Mouse (Mus musculus) cerebellum, adult 9-11 months (tissue): Measurements from ENCODE around the gene Arhgdia.
"Not testable (repeated sequence)": the region's sequence is repeated elsewhere in the genome, so short reads cannot be mapped to it uniquely, and the experiment has no call there.

Source experiments
- DNase-seq: peaks from one replicate; pipeline ENCODE4 v3.0.0; 2022

Arhgdia gene

GRCm38 (mm10) chr11:120613481-120613972 lies 32.1 kb upstream of the Arhgdia start:
- peak; percentile 64 for DNase-seq

GRCm38 (mm10) chr11:120612763-120613162 lies 31.3 kb upstream of the Arhgdia start:
- DNase-seq, result peak; percentile 95

DNA sequence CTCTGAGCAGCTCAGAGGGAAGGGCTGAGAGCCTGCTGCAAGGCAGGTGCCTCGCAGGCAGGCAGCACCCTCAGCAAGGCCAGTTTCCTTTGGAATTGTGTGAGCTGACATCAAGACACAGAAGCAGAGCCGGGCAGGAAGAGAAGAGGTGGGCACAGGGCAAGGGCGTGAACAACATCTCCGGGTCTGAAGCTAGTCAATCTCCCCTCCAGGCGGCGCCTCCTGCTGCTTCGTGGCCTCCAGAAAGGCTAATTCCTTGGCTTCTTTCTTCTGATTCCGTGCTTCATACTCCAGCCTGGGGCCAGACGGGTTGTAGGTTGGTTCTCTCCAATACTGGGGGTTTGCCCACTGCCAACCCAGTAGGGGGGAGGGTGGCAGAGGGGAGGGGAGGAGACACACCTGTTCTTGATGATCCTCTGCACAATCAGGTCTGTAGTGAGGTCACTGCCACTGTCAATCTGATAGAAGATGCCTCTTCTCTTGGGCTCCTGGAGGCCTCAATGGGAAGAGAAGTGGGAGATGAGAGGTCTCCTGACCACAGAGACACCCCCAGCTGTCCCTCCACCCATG lies 29.1 kb upstream of the Arhgdia start:
- DNase-seq, result peak; percentile 45

- no peak for DNase-seq
Measured at GRCm38 (mm10) chr11:120609250-120609649, 27.8 kb upstream of the Arhgdia start.

DNA sequence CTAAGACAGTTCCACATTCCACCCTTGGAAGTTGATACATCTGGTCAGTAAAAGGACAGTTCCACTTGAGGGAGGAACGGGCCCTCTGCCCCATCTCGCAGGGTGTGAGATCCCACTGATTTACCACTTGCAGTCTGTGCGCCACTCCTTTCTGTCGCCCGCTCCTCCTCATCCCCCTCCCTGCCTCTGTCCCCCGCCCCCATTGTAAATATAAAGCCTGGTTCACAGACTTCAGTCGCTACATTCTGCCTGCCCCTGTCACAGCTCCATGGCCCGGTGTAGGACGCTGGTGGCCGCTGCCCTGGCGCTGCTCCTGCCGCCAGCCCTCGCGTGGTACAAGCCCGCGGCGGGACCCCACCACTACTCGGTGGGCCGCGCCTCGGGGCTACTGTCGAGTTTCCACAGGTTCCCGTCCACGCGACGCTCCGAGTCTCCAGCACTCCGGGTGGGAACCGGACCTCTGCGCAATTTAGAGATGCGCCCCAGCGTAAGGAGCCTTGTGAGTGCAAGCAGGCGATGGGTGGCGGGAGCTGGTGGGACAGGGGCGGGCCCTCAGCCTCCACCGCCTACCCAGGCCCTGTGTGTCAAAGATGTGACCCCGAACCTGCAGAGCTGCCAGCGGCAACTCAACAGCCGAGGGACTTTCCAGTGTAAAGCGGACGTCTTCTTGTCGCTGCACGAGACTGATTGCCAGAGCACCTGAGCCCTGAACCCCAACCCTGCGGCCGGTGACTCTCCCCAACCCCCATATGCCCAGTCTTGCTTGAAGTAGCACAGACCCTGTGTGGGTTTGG lies 27.0 kb upstream of the Arhgdia start, which contains the start of gene Npb:
Gene Npb (plus strand): TSS at position 237 of the 794 bp plus-strand sequence.
- no peak for DNase-seq

DNA sequence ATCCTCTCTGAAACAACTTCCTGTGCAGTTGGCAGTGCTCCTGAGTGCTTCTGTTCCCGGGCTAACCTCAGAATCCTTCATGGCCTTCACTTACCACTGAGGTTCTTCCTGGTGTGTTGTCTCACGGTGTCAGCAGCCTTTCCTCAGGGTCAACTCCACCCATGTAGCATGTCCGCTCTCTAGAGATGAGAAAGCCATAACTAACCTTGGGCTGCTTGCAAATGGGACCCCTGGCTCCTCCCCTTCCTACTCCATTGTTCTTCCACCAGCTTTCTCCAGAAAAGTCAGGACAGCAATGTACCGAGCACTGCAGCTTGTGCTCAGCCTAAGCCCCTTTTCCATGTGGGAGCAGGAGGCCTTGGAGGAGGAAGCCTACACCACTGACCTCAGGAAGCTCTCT lies 25.3 kb upstream of the Arhgdia start:
- DNase-seq, result no peak

- DNase-seq, result no peak
Measured at GRCm38 (mm10) chr11:120605667-120606066, 24.2 kb upstream of the Arhgdia start.

GRCm38 (mm10) chr11:120603545-120603944 lies 22.1 kb upstream of the Arhgdia start:
- DNase-seq, result no peak

GRCm38 (mm10) chr11:120600716-120601115 lies 19.3 kb upstream of the Arhgdia start:
- DNase-seq, result no peak

- no peak for DNase-seq
Measured at GRCm38 (mm10) chr11:120598990-120599549, 17.6 kb upstream of the Arhgdia start.

- peak; percentile 93 for DNase-seq
Measured at GRCm38 (mm10) chr11:120598283-120598989, 17.0 kb upstream of the Arhgdia start, which contains the start of the genes Alyref and Anapc11. Gene Alyref (minus strand): TSS chr11:120598365. Gene Anapc11 (plus strand): TSS chr11:120598421.

GRCm38 (mm10) chr11:120597240-120598235 lies 16.1 kb upstream of the Arhgdia start:
- DNase-seq, result no peak

DNA sequence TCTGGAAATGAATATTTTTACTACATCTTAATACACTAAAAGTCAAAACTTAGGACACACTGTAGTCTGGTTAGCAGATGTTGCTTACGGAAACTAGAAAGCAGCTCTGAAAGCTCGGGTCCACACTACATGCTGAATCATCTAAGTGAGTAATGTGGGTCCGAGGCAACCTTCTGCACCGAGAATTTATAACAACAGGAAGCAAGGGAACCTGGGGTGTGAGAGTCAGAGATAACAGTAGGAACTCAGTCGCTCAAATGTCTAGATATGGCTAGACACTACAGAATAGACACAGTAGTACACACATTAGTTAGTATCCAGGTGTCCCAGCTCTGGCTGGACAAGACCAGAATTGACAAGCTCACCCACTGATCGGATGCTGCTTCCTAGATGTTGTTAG lies 7.1 kb upstream of the Arhgdia start:
- DNase-seq, result no peak

DNA sequence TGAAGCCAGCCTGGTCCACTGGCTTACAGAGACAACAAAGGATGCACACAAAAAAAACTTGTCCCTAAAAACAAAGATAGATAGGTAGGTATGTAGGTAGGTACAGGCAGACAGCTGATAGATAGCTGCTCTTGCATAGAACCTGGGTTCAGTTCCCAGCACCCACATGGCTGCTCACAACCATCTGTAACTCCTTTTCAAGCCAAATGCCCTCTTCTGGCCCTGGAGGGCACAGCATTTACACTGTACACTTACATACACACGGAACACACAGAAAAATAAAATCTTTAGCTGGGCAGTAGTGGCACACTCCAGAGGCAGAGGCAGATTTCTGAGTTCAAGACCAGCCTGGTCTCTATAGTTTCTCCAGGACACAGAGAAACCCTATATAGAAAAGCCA lies 2.5 kb upstream of the Arhgdia start:
- no peak for DNase-seq

GRCm38 (mm10) chr11:120582982-120583293 lies 1.5 kb upstream of the Arhgdia start:
- not testable (repeated sequence) for DNase-seq

DNA sequence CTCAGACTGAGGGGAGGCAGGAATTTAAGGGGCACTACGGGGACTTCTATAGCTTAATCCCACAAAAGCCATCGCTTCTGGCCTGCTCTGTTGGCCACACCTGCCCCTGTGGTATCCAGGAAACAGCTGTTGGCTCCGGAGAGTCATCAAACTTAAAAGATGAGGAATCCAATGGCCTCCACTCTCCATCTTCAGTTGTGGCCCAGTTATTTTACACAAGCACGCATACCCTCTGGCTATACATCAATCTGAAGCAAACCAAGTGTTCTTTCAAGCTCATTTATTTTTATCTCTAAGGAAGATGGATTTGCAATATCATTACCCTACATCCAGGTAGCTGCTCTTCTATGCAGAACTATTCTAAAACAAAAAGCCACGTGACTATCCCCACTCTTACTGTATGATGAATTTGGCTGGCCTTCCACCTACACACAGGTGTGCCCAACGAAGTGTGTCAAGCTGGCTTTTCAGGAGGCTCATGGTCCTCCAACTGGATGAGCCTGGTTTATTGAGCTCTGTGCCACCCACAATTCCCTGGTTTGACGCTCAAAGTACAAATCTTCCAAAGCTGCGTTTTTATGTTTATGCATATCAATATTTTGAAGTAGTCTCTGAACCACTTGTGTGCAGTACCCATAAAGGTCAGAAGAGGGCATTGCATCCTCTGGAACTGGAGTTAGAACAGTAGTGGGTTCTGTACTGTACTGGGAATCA lies 1.0 kb upstream of the Arhgdia start:
- peak; percentile 54 for DNase-seq

GRCm38 (mm10) chr11:120580871-120581331 lies 523 bp downstream of the Arhgdia start:
- DNase-seq, result peak; percentile 56

DNA sequence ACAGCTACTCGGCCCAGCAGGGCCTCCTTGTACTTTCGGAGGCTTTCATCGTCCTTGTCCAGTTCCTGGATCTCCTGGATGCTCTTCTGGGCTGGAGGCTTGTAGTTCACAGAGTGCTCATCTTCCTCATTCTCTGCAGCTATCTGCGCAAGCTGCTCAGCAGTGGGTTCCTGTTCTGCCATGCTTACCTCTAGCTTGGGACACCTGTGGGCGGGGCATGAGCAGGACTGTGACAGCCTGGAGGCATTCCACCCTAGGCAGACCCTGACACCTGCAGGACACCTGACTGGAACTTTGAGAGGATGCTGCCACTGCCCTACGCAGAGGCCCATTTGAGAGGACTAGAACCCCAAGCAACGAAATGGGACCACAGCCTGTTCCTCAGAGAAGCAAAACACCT lies 1.2 kb downstream of the Arhgdia start:
- peak; percentile 62 for DNase-seq

GRCm38 (mm10) chr11:120579316-120580107 lies 1.9 kb downstream of the Arhgdia start:
- peak; percentile 76 for DNase-seq

DNA sequence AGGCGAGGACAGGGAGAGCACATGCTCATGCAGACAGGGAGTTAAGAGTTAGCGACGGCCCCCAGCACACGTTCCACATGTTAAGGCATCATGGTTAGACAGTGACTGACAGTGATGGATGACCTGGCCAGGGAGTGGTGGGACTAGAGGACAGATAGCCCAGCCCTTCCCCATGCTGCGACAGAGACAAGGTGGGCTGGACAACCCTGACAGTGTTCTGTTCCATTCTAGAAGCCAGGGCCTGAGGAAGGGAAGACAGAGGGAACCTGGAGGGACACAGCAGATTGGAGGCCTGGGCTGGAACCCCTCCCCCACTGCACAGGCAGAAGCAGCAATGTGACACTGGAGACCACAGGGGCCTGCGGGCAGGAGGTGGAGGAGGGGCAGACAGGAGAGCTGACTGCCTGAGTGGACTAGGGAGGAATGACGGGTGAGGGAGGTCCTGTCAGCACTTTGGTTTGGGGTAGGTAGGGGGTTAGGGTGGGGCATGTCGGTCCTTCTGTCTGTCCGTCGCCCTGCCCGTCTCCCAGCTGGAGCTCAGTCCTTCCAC lies 2.7 kb downstream of the Arhgdia start:
- peak; percentile 70 for DNase-seq
